Mouse (Mus musculus): ENCODE measurements at regions not wholly inside any gene's neighbourhood (a gene's known extent, or its start where the extent isn't known, plus 50 kb on each side); places are given as distances from the start of the nearest gene placed in this dataset.
A peak's percentile ranks its signal among the peaks of the same experiment; 100 is the strongest.

DNA sequence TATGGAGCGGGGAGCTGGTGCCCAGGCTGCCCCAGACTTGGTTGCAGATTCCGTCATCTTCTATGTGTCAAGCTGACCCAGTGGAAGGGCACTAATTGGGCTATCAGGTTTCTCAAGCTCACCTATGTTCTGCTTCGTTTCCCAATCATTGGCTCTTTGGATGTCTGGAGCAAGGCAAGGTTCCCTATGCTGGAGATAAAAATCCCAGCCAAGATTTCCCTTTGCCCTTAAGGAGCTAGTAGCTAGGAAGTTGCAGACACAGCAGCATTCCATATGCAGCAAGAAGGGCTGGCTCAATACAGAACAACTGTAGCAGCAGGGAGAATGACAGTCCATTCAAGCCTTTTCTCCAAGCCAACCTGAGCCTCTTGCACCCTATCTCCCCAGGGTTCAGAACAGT is 159.2 kb upstream of the Zfp706 start:
- no peak for DNase-seq

GRCm38 (mm10) chr15:37165887-37166507 is 158.4 kb upstream of the Zfp706 start:
- no peak for DNase-seq

GRCm38 (mm10) chr15:37165216-37165615 is 157.6 kb upstream of the Zfp706 start:
- no peak for DNase-seq

GRCm38 (mm10) chr15:37164191-37165135 is 156.9 kb upstream of the Zfp706 start:
- no peak for DNase-seq

DNA sequence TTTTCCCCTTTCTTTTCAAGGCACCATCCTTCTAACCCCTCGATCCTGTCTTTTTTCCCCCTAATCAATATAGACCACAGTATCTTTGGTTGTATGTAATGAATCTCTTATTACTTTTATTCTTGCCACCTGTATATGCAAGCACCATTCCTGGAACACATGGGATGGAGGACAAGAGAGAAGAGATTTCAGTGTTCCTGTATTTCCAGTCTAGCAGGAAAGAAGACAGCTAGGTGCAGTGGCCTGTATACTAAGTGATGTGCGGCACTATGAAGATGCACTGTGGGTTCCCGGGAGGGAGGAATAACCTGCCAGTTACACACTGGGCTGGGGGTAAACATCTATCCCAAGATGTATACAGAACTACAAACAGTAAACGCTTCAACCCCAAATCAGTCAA is 152.4 kb upstream of the Zfp706 start:
- DNase-seq, result no peak

- DNase-seq, result no peak
These were observed 151.8 kb upstream of the Zfp706 start for GRCm38 (mm10) chr15:37159349-37159748.

GRCm38 (mm10) chr15:37157386-37157785 is 149.8 kb upstream of the Zfp706 start:
- no peak for DNase-seq

- DNase-seq, result no peak
These were observed 147.4 kb upstream of the Zfp706 start for GRCm38 (mm10) chr15:37154934-37155333.

- no peak for DNase-seq
These were observed 145.6 kb upstream of the Zfp706 start for GRCm38 (mm10) chr15:37153177-37153576.

DNA sequence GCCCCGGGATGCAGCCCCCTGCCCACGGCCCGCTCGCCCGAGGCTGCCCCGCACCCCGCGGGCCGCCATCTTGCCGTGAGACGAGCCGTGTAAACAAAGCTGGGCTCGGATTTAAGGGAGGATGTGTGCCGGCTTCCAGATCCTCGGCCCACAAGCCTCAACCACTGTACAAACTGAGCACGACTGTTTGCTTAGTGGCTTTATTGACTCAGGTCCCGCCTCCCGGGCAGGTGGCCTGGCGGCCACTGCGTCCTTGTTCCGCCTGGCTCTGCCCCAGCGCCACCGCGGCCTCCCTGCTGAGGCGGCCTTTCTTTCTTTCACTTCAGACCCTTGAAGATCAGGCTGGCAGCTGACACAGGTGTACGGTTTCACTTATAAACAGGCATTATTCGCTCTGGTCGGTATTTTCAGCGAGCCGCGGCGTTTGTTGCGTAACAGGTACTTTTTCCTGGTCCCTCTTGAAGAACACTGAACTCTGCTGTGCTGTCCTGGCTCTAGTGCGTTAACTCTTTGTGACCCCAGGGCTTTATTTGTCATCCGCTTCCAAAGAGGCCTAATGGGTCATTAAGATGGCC is 128.1 kb upstream of the Zfp706 start:
- DNase-seq, result peak; percentile 95

DNA sequence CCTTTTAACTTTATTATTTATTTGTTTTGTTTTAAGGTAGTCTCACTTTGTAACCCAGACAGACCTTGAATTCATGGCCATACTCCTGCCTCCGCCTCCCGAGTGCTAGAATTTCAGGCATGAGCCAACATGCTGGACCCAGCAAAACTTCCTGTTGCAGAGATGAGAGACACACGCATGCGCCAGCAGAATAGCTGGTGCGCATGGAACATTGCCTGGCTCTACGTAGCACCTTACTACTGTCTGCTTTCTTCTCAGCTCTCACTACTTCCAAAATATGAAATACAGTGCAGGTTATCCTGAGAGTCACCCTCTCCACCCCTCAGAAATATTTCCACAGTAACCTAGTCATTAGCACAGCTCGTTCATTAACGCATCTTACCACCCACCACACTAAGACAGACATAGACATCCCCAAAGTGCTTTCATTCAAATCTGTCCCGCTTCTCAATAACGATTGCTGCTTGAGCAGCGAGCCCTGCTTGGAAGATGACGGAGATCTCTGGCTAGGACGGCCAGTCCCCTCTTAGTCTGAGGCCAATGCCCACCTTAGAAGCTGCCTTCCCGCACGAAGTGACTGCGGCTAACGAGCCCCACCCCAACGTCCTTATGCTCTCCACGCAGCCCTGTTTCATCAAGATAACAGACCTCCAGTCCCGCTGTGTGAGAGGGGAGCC is 127.5 kb upstream of the Zfp706 start:
- peak; percentile 89 for DNase-seq

DNA sequence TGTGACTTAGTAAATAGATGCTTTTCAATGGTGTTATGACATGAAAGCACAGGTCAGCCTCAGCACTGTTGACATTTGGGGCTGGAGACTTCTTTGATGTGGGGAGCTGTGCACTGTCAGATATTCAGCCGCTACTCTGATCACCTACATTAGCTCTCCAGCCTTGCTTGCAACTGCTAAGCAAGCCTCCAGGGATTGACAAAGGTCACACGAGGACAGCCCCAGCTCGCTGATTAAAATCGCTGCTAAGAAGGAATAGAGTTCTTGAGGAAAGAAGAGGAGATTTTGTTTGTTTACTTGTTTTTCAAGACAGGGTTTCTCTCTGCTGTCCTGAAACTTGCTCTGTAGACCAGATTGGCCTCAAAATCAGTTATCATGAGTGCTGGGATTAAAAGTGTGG is 126.8 kb upstream of the Zfp706 start:
- no peak for DNase-seq

DNA sequence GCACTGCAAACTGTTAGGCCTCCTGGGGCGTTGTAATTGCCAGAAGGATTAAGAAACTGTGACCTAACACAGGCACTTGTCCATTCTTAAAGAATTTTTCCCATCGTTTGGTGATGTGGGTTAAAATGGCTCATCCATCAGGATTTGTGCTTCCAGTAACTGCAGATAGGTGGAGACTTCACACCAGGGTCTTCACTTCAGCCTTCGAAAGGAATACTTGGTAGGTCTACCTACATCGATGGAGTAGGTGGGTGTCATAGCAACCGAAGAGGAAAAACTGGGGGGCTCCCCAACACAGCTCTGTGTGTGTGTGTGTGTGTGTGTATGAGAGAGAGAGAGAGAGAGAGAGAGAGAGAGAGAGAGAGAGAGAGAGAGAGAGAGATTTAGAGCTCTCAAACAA is 126.3 kb upstream of the Zfp706 start:
- no peak for DNase-seq

GRCm38 (mm10) chr15:37127681-37128080 is 120.1 kb upstream of the Zfp706 start:
- DNase-seq, result peak; percentile 79

GRCm38 (mm10) chr15:37127170-37127569 is 119.6 kb upstream of the Zfp706 start:
- peak; percentile 45 for DNase-seq

DNA sequence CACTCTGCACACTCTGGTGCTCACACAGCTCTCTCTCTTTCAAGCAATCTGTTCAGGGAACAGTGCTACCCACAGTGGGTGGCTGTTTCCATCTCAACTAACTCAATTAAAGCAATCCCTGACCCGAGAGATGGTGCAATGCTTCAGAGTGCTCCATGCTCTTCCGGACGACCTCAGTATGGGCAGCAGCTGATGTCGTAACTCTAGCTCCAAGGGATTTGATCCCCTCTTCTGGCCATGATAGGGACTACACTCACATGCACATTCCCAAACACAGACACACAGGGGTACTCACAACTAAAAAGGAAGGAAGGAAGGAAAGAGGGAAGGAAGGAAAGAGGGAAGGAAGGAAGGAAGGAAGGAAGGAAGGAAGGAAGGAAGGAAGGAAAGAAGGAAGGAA is 118.2 kb upstream of the Zfp706 start:
- DNase-seq, result no peak

- DNase-seq, result no peak
These were observed 117.4 kb upstream of the Zfp706 start for GRCm38 (mm10) chr15:37124951-37125350.

DNA sequence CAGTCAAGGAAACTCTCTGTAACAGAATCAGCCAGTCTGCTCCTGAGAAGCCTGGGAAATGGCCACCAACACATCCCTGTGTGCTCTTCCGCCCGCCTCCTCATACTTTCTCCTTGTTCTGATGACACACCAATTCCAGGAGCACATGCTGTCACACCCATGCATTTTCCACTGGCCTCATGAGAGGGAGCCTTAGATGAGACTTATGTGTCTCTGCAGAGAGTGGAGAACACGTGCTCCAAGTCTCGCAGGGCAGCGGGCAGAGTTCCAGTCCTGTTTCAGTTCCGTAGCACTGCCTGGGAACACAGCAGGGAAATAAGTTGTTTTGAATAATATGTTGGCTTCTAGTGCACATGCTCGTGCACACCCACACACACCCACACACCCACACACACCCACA is 116.7 kb upstream of the Zfp706 start:
- DNase-seq, result peak; percentile 12

- peak; percentile 94 for DNase-seq
These were observed 112.8 kb upstream of the Zfp706 start for GRCm38 (mm10) chr15:37120381-37120780.

DNA sequence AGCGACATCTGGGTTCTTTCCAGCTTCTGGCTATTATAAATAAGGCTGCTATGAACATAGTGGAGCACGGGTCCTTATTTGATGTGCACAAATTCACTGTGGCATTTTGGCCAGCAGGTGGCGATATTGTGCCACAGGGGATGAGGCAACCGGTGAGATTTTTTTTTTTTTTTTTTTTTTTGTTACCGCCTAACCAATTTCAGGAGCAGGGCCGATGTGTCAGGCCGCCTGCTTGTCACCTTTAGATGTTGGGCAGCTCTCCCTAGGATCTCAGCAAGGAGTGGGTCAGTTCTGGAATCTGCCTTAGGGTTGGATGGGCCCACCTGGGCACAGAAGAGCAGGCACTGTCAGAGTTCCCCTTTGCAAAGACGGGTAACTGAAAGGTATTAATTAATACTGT is 106.5 kb upstream of the Zfp706 start:
- no peak for DNase-seq

DNA sequence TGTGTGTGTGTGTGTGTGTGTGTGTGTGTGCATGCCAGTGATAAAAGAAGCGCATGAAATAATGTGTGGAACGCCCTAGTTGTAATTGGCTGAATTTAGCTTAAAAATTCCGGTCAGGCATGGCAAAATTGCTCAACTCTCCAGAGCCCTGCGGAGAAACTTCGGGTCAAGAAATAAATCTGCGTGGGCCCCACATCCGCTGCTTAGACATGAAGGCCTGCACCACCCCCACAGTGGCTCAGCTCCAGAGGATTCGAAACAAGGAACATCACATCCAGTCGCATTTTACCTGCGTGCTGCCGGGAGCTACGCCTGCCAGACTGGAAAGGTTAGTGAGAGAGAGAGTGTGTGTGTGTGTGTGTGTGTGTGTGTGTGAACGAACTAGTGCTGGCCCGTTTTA is 102.9 kb upstream of the Zfp706 start:
- no peak for DNase-seq

DNA sequence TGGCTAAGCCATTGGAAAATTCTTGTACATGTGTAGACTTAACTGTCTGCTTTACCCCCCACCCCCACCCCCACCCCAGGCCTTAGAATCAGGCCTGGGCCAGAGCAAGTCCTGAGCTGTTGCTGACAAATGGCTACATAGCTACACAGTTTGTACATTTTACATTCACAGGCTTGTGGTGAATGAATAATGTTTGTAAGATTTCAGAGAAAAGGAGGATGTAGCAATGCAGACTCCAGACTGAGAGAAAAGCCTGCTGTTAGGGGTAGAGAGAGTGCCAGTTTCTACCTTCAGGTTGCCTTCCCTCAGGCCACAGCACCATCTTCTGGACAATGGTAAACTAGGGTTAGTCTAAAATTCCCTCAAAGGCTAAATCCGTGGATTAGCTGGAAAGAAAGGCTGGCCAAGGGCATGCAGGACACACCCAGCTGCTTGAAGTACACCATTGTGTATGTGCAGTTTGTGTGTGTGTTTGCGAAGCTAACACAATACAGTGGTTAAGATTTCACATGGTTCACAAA is 94.5 kb upstream of the Zfp706 start:
- no peak for DNase-seq

GRCm38 (mm10) chr15:37101419-37101818 is 93.8 kb upstream of the Zfp706 start:
- no peak for DNase-seq

All from heart, adult 11 months (tissue).